Mouse (Mus musculus): ENCODE data around the gene Nudc. TPM values are rescaled to one million over a fixed set of nuclear protein-coding genes. Genes with fewer than 3 reads are reported as not detected.

Nudc gene
- 151 and 160 TPM in 2 replicates for polyA plus RNA-seq (2015; fragmentation: Nextera tagmentation; extraction: Ambion mirVana)

DNA sequence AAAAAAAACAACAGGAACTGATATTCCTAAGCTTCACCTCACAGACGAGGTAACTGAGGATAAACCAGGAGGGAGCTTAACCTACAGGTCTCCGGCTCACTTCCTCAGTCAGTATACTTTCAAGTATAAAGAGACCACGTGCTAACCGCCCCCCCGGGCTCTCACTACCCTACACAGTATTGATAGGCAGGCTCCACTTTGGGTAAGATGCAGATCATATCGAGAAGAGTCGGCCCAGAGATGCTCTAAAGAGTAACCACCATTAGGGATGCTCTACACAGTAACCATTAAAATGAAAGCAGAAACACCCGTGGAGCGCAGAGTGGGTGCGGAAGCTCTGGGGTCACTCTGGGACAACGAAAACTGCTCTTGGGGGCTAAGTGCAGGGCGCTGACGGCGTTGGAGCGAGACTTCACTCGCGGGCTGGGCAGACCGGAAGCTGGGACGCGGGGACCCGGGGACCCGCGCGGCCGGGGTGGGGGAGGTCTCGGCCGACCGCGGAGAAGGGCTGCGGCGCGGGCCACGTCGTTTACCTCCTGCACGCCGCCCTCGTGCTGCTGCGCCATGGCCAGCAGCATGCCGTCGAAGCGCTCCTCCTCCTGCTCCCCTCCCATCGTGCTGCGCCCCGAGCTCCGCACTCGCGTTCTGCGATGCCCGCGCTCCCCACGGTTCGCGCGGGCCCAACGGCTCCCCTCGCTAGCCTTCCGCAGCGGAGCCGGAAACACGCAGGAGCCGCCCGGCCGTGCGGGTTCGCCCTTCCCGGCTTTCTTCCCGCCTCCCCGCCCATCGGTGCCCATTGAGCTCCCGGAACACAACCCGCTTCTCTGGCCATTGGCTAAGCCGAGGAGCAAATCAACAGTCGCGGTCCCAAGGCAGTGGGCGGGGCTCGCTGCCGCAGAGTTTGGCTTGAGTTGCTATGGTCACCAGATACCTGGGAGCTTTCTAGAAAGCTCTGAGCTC is at the start of gene Nudc:
Nudc (minus strand) TSS at position 725 of the 960 bp plus-strand sequence.

DNA sequence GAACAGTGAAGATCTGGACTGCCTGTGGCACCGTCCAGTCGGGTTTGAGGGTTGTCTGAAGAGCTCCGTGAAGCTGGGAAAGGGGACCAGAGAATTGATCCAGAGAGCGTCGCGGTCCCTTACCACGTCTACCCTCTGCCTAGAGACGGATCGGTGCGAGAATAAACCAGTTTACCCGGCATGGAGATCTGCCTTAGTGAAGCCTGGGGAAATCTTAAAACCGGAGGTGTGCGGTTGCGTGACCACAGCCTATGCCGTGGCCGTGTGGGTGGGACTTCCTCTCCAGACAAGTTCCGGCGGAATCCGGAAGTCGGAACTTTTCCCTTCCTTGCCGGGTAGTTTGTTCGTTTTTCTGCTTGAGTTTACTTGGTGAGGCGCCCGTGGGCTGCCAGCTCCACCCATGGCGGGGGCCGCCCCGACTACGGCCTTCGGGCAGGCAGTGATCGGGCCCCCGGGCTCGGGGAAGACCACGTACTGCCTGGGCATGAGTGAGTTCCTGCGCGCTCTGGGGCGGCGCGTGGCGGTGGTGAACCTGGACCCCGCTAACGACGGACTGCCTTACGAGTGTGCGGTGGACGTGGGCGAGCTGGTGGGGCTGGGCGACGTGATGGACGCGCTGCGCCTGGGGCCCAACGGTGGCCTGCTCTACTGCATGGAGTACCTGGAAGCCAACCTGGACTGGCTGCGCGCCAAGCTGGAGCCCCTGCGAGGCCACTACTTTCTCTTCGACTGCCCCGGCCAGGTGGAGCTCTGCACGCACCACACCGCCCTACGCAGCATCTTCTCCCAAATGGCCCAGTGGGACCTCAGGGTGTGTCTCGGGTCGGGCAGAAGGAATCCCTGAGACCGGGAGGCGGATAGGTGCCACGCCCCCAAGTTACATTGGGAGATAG is 38.5 kb upstream of the Nudc start, which contains the start of gene Gpn2:
Gpn2 (plus strand) TSS at position 304 of the 893 bp plus-strand sequence.

GRCm38 (mm10) chr4:133574070-133574842 is 28.5 kb upstream of the Nudc start, which contains the start of gene Gpatch3:
Gpatch3 (plus strand) TSS chr4:133574745.

DNA sequence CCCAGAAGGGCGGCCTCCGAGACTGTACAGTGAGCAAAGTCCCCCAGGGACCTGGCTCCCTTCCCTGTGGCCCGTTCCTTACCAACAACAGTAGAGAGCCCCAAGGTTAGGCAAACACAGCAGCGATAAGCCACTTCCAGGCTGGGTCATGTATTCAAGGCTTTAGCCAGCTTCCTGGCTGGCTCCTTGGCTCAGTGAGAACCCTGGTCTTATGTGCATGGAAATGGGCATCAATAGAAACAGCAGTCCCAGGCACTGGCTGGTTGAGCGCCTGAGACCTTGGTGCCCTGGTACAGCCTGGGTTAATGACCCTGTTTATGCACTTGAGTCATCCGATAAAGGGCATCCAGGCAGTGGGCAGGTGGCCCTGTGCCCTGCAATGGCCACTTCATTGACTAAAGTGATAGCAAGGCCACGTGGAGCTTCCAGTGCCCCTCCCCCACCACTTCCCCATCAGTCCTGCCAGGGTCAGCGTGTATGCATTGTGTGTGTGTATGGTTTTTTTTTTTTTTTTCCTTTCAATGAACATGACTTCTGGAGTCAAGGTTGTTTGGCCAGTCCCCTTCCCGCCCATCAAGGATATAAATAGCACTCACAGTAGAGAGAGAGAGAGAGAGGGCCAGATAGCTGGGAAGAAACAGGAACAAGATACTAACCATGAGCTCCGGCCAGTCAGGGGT is 7.1 kb upstream of the Nudc start, which contains the start of gene Nr0b2:
Nr0b2 (plus strand) TSS at position 609 of the 680 bp plus-strand sequence.

GRCm38 (mm10) chr4:133518601-133519368 is 27.0 kb downstream of the Nudc start, which contains the start of gene Kdf1:
Kdf1 (plus strand) TSS chr4:133518963.

GRCm38 (mm10) chr4:133498160-133498724 is 47.6 kb downstream of the Nudc start, which contains the start of gene Trnp1:
Trnp1 (minus strand) TSS chr4:133498550.

Other genes with a start within 250 kb of the Nudc start
- 8.0 and 8.3 TPM in 2 replicates for gene Wdtc1, start 192.5 kb downstream of the Nudc start, polyA plus RNA-seq (2015; fragmentation: Nextera tagmentation; extraction: Ambion mirVana)
- gene Slc9a1, start 176.3 kb downstream of the Nudc start, polyA plus RNA-seq (2015; fragmentation: Nextera tagmentation; extraction: Ambion mirVana), result 4.5 and 5.3 TPM in 2 replicates
- 0.30 and 0.58 TPM in 2 replicates for gene Tent5b, start 65.9 kb downstream of the Nudc start, polyA plus RNA-seq (2015; fragmentation: Nextera tagmentation; extraction: Ambion mirVana)
- 0.40 and 0.47 TPM in 2 replicates for gene Trnp1, start 47.4 kb downstream of the Nudc start, polyA plus RNA-seq (2015; fragmentation: Nextera tagmentation; extraction: Ambion mirVana)
- gene Kdf1, start 27.0 kb downstream of the Nudc start, polyA plus RNA-seq (2015; fragmentation: Nextera tagmentation; extraction: Ambion mirVana), result 0.17 and 0.23 TPM in 2 replicates
- gene Nr0b2, start 7.4 kb upstream of the Nudc start, polyA plus RNA-seq (2015; fragmentation: Nextera tagmentation; extraction: Ambion mirVana), result 2.6 and 3.6 TPM in 2 replicates
- 5.0 and 5.6 TPM in 2 replicates for gene Gpatch3, start 28.7 kb upstream of the Nudc start, polyA plus RNA-seq (2015; fragmentation: Nextera tagmentation; extraction: Ambion mirVana)
- 11.5 and 12.3 TPM in 2 replicates for gene Gpn2, start 38.4 kb upstream of the Nudc start, polyA plus RNA-seq (2015; fragmentation: Nextera tagmentation; extraction: Ambion mirVana)
- gene Sfn, start 56.2 kb upstream of the Nudc start, polyA plus RNA-seq (2015; fragmentation: Nextera tagmentation; extraction: Ambion mirVana), result 1.5 and 1.6 TPM in 2 replicates
- 4.0 and 4.4 TPM in 2 replicates for gene Zdhhc18, start 104.2 kb upstream of the Nudc start, polyA plus RNA-seq (2015; fragmentation: Nextera tagmentation; extraction: Ambion mirVana)
- gene Pigv, start 126.7 kb upstream of the Nudc start, polyA plus RNA-seq (2015; fragmentation: Nextera tagmentation; extraction: Ambion mirVana), result 9.5 and 11.0 TPM in 2 replicates
- 14.8 and 16.8 TPM in 2 replicates for gene Arid1a, start 210.8 kb upstream of the Nudc start, polyA plus RNA-seq (2015; fragmentation: Nextera tagmentation; extraction: Ambion mirVana)